Mouse (Mus musculus): ENCODE results near the gene Fbxo17. TPM values are rescaled to one million over a fixed set of nuclear protein-coding genes. Genes with fewer than 3 reads are reported as not detected.

Fbxo17 gene
- total RNA-seq, 1 experiment, result 6.6 TPM

DNA sequence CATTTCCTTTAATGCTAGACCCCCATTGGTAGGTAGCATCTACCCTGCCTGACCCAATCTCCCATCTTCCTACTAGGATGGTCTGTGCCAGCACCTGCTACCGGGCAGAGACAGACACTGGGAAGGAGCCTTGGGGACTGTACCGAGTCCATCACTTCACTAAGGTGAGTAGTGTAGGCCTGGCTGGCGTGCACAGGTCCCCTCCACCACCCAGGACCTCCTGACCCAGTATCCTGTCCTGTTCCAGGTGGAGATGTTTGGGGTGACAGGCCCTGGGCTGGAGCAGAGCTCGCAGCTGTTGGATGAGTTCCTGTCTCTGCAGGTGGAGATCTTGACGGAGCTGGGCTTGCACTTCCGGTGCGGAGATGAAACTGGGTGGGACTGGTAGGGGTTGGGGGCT lies 33.3 kb downstream of the Fbxo17 start:
- in situ Hi-C loops (cut with MboI; ENCODE audit: low sequenced_read_pairs in 2 of 2, unreplicated experiment in 2 of 2), result no loop called here

DNA sequence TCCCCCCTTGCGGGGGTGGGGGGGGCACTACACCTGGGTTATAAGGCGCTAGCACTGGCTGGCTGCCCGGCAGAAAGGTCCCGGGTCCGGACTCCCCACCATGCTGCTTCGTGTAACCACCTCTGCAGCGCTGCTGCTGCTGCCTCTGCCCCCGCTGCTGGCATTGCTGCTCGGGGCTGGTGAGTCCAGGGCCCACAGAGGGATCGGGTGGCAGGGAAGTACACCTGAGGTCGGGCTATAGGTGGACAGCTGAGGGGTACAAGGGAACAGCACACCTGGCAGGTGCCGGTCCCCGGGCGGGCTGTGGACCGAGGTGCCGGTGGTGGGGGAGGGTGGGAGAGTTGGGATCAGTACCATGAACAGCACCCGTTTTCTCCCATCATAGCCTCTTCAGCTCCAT lies 39.5 kb downstream of the Fbxo17 start, which contains the start of gene Ccer2:
TSS of gene Ccer2 (plus strand) at position 96 of the 400 bp plus-strand sequence.
- no peak for TF ChIP-seq HCFC1 (IDR thresholded peaks at IDR 0.05; ENCODE audit: borderline replicate concordance, insufficient read depth, low read length)
- no peak for TF ChIP-seq ZNF384 (IDR thresholded peaks at IDR 0.05; ENCODE audit: low read depth, low read length)
- TF ChIP-seq MAFK (IDR thresholded peaks at IDR 0.05; ENCODE audit: insufficient read depth, low read depth, low read length), result no peak
- no peak for TF ChIP-seq ZC3H11A (IDR thresholded peaks at IDR 0.05; ENCODE audit: borderline replicate concordance, low read depth, low read length)
- TF ChIP-seq CHD2 (IDR thresholded peaks at IDR 0.05; ENCODE audit: low read depth, low read length), result no peak
- H3K9ac ChIP-seq (ENCODE audit: insufficient read depth, low read depth, low read length, poor library complexity, severe bottlenecking), result no peak within 1 kb of the TSS
- no peak for DNase-seq (ENCODE audit: low read depth, low spot score)
- H3K9me3 ChIP-seq (ENCODE audit: control insufficient read depth, insufficient read depth, low read depth, low read length), result no peaks in the 10 kb centered on the region
- in situ Hi-C loops (cut with MboI; ENCODE audit: low sequenced_read_pairs in 2 of 2, unreplicated experiment in 2 of 2), result no loop called here
- H3K4me1 ChIP-seq (ENCODE audit: control insufficient read depth in 2 of 2, insufficient read depth in 2 of 2, low read length in 2 of 2, poor library complexity in 1 of 2), result peaks cover 0 to 10% of the 10 kb centered on the region in 2 experiments; a peak in 2 of 4 replicates
- H3K27ac ChIP-seq (ENCODE audit: insufficient read depth, low read depth, low read length, poor library complexity, severe bottlenecking), result no peak within 1 kb of the TSS
- H3K36me3 ChIP-seq (ENCODE audit: control insufficient read depth, insufficient read depth, low read length, poor library complexity, severe bottlenecking), result peaks cover 18% of the 10 kb centered on the region
- peak within 1 kb of the TSS; percentile 46 to 62 for H3K4me3 ChIP-seq (ENCODE audit: insufficient read depth in 1 of 2, low read depth in 1 of 2, low read length in 2 of 2, poor library complexity in 1 of 2, severe bottlenecking in 1 of 2)

More for the DNA sequence above, 33.3 kb downstream of the Fbxo17 start:
- no peak for TF ChIP-seq ZC3H11A (IDR thresholded peaks at IDR 0.05; ENCODE audit: borderline replicate concordance, low read depth, low read length)
- no peak for TF ChIP-seq HCFC1 (IDR thresholded peaks at IDR 0.05; ENCODE audit: borderline replicate concordance, insufficient read depth, low read length)
- no peak for TF ChIP-seq MAFK (IDR thresholded peaks at IDR 0.05; ENCODE audit: insufficient read depth, low read depth, low read length)
- no peak for TF ChIP-seq ZNF384 (IDR thresholded peaks at IDR 0.05; ENCODE audit: low read depth, low read length)
- no peak for TF ChIP-seq CHD2 (IDR thresholded peaks at IDR 0.05; ENCODE audit: low read depth, low read length)
- Histone ChIP-seq H3K9ac (ENCODE audit: insufficient read depth, low read depth, low read length, poor library complexity, severe bottlenecking) (no peak overlapping the region), H3K9me3 (ENCODE audit: control insufficient read depth, insufficient read depth, low read depth, low read length) (no peaks in the 10 kb centered on the region), H3K4me3 (ENCODE audit: insufficient read depth in 1 of 2, low read depth in 1 of 2, low read length in 2 of 2, poor library complexity in 1 of 2, severe bottlenecking in 1 of 2) (no peak overlapping the region), H3K4me1 (ENCODE audit: control insufficient read depth in 2 of 2, insufficient read depth in 2 of 2, low read length in 2 of 2, poor library complexity in 1 of 2) (peaks cover 0 to 6% of the 10 kb centered on the region in 2 experiments; a peak in 2 of 4 replicates), H3K27ac (ENCODE audit: insufficient read depth, low read depth, low read length, poor library complexity, severe bottlenecking) (no peak overlapping the region), H3K36me3 (ENCODE audit: control insufficient read depth, insufficient read depth, low read length, poor library complexity, severe bottlenecking) (peaks cover 41% of the 10 kb centered on the region)
- no peak for DNase-seq (ENCODE audit: low read depth, low spot score)

DNA sequence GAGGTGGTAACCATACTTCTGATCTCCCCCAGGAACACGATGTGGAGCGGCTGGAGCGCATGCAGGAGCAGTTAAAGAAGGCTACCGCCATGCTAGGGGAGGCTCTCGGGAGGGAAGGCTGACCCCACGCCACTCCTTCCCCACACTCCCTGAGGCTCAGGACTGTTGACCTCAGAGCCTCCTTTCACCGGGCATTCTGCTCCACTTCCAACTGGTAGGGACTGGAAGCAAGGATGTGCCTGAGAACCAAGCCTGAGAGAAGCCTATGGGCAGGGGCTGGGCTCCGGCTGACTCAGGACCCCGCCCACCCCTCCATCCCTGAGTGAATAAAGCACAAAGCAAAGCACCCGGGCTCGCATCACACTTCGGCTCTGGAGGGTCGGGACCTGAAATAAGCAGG lies 42.0 kb downstream of the Fbxo17 start:
- H3K9me3 ChIP-seq (ENCODE audit: control insufficient read depth, insufficient read depth, low read depth, low read length), result no peaks in the 10 kb centered on the region
- H3K27ac ChIP-seq (ENCODE audit: insufficient read depth, low read depth, low read length, poor library complexity, severe bottlenecking), result no peak overlapping the region
- peaks cover 15% of the 10 kb centered on the region for H3K36me3 ChIP-seq (ENCODE audit: control insufficient read depth, insufficient read depth, low read length, poor library complexity, severe bottlenecking)
- TF ChIP-seq ZNF384 (IDR thresholded peaks at IDR 0.05; ENCODE audit: low read depth, low read length) (no peak), ZC3H11A (IDR thresholded peaks at IDR 0.05; ENCODE audit: borderline replicate concordance, low read depth, low read length) (no peak), HCFC1 (IDR thresholded peaks at IDR 0.05; ENCODE audit: borderline replicate concordance, insufficient read depth, low read length) (no peak), MAFK (IDR thresholded peaks at IDR 0.05; ENCODE audit: insufficient read depth, low read depth, low read length) (no peak), CHD2 (IDR thresholded peaks at IDR 0.05; ENCODE audit: low read depth, low read length) (no peak)
- H3K4me3 ChIP-seq (ENCODE audit: insufficient read depth in 1 of 2, low read depth in 1 of 2, low read length in 2 of 2, poor library complexity in 1 of 2, severe bottlenecking in 1 of 2), result no peak overlapping the region
- in situ Hi-C loops (cut with MboI; ENCODE audit: low sequenced_read_pairs in 2 of 2, unreplicated experiment in 2 of 2), result no loop called here
- no peak for DNase-seq (ENCODE audit: low read depth, low spot score)
- H3K4me1 ChIP-seq (ENCODE audit: control insufficient read depth in 2 of 2, insufficient read depth in 2 of 2, low read length in 2 of 2, poor library complexity in 1 of 2), result peaks cover 0 to 9% of the 10 kb centered on the region in 2 experiments; a peak in 1 of 4 replicates
- H3K9ac ChIP-seq (ENCODE audit: insufficient read depth, low read depth, low read length, poor library complexity, severe bottlenecking), result no peak overlapping the region

DNA sequence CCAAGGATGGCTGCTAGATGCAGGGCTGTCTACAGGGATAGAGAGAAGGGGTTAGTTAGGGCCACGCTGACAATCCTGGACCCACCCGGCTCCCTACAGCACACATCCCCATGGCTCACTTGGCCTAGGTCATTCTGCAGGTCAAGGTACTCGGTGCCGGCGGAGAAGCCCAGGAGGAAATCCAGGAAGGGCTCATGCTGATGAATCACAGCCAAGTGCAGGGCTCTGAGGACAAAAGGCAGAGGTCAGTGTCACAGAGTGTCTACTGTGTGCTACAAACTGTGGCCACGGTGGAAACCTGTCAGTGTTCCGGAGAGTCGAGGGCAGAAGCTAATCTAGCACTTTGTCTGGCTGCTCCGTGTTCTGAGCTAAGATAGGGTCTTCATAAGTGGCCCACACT lies 45.3 kb downstream of the Fbxo17 start:
- H3K9ac ChIP-seq (ENCODE audit: insufficient read depth, low read depth, low read length, poor library complexity, severe bottlenecking), result no peak overlapping the region
- no peak overlapping the region for H3K27ac ChIP-seq (ENCODE audit: insufficient read depth, low read depth, low read length, poor library complexity, severe bottlenecking)
- in situ Hi-C loops (cut with MboI; ENCODE audit: low sequenced_read_pairs in 2 of 2, unreplicated experiment in 2 of 2), result no loop called here
- H3K9me3 ChIP-seq (ENCODE audit: control insufficient read depth, insufficient read depth, low read depth, low read length), result no peaks in the 10 kb centered on the region
- H3K36me3 ChIP-seq (ENCODE audit: control insufficient read depth, insufficient read depth, low read length, poor library complexity, severe bottlenecking), result peaks cover 11% of the 10 kb centered on the region; the same call in 1 of the 2 replicates
- no peak overlapping the region for H3K4me3 ChIP-seq (ENCODE audit: insufficient read depth in 1 of 2, low read depth in 1 of 2, low read length in 2 of 2, poor library complexity in 1 of 2, severe bottlenecking in 1 of 2)
- TF ChIP-seq ZC3H11A (IDR thresholded peaks at IDR 0.05; ENCODE audit: borderline replicate concordance, low read depth, low read length) (no peak), ZNF384 (IDR thresholded peaks at IDR 0.05; ENCODE audit: low read depth, low read length) (no peak), MAFK (IDR thresholded peaks at IDR 0.05; ENCODE audit: insufficient read depth, low read depth, low read length) (no peak), CHD2 (IDR thresholded peaks at IDR 0.05; ENCODE audit: low read depth, low read length) (no peak), HCFC1 (IDR thresholded peaks at IDR 0.05; ENCODE audit: borderline replicate concordance, insufficient read depth, low read length) (no peak)
- peaks cover 0 to 10% of the 10 kb centered on the region in 2 experiments; a peak in 1 of 4 replicates for H3K4me1 ChIP-seq (ENCODE audit: control insufficient read depth in 2 of 2, insufficient read depth in 2 of 2, low read length in 2 of 2, poor library complexity in 1 of 2)
- DNase-seq (ENCODE audit: low read depth, low spot score), result no peak

Data from ES-E14 (cell line).